Mouse (Mus musculus) forebrain, postnatal 0 days (tissue): Measurements from ENCODE around the gene Mettl7a2. TPM values are rescaled to one million over a fixed set of nuclear protein-coding genes. Genes with fewer than 3 reads are reported as not detected.
"Not testable (repeated sequence)": the region's sequence is repeated elsewhere in the genome, so short reads cannot be mapped to it uniquely, and the experiment has no call there.

Source experiments
- ATAC-seq: fragments of 200-750 bp; cut with Nextera tagmentation; 2 replicates; pipeline ENCODE4 v1.8.0; 2017; ENCODE audit warnings: mild to moderate bottlenecking, moderate library complexity
- DNase-seq: peaks from one replicate; pipeline ENCODE4 v3.0.0-alpha.2; 2015
- H3K27ac ChIP-seq: fragments of 300-500 bp; sonication (generic); 2 replicates; pipeline ENCODE4 v1.5.1; 2014; ENCODE audit warnings: low read depth, mild to moderate bottlenecking, antibody characterized with exemption, low read length, moderate library complexity, mixed read lengths
- H3K27me3 ChIP-seq: fragments of 300-500 bp; sonication (generic); 2 replicates; pipeline ENCODE4 v1.6.1; 2014; ENCODE audit warnings: mild to moderate bottlenecking, low read length, mixed read lengths; ENCODE audit not compliant: insufficient read depth
- H3K36me3 ChIP-seq: fragments of 300-500 bp; sonication (generic); 2 replicates; pipeline ENCODE4 v1.6.1; 2014; ENCODE audit warnings: mild to moderate bottlenecking, moderate library complexity; ENCODE audit not compliant: insufficient read depth
- H3K4me1 ChIP-seq: fragments of 300-500 bp; sonication (generic); 2 replicates; pipeline ENCODE4 v1.6.1; 2014; ENCODE audit warnings: antibody characterized with exemption; ENCODE audit not compliant: insufficient read depth
- H3K4me2 ChIP-seq: fragments of 300-500 bp; sonication (generic); 2 replicates; pipeline ENCODE4 v1.6.1; 2014; ENCODE audit warnings: low read depth, mild to moderate bottlenecking, moderate library complexity
- H3K4me3 ChIP-seq: fragments of 300-500 bp; sonication (generic); 2 replicates; pipeline ENCODE4 v1.5.1; 2014; ENCODE audit warnings: low read depth, low read length, mixed read lengths
- H3K9ac ChIP-seq: fragments of 300-500 bp; sonication (generic); 2 replicates; pipeline ENCODE4 v1.6.1; 2014; ENCODE audit warnings: mild to moderate bottlenecking
- H3K9me3 ChIP-seq: fragments of 300-500 bp; sonication (generic); 2 replicates; pipeline ENCODE4 v1.6.1; 2016; ENCODE audit warnings: low read length
- CTCF ChIP-seq: sonication (generic); IDR thresholded peaks from 2 replicates; pipeline ENCODE4 v1.5.1; 2016; ENCODE audit warnings: antibody characterized with exemption, control low read depth, low read depth
- WGBS: fragments of 180-500 bp; shearing (Covaris S2); extraction: QIAGEN DNeasy Blood & Tissue Kit; methylation state at CpG from one replicate; pipeline ENCODE4 v1.1.7; 2014; 5-methylcytosine and 5-hydroxymethylcytosine counted together
- polyA plus RNA-seq: library from polyadenylated mRNA; unstranded; fragments of >200 nt; fragmentation: Nextera tagmentation; extraction: Ambion mirVana; gene quantifications from 2 replicates; pipeline ENCODE4 v1.2.1, GENCODE M21; 2015
- total RNA-seq: library from RNA; depleted of rRNA; stranded (reverse); fragments of >200 nt; gene quantifications from 2 replicates; pipeline ENCODE4 v1.2.3, GENCODE M21; 2014

Mettl7a2 gene
- total and polyA plus RNA-seq, 2 experiments from 2014 or later = not detected

GRCm38 (mm10) chr15:100330739-100331138 is 22.3 kb upstream of the Mettl7a2 start:
- Histone ChIP-seq H3K4me2 (no peak overlapping the region), H3K4me3 (no peak overlapping the region), H3K4me1 (no peaks in the 10 kb centered on the region), H3K9ac (no peak overlapping the region), H3K36me3 (no peaks in the 10 kb centered on the region), H3K27me3 (no peaks in the 10 kb centered on the region), H3K9me3 (no peaks in the 10 kb centered on the region), H3K27ac (no peak overlapping the region)
- 66% methylated on average over 7 of the region's 7 CpGs for WGBS
- DNase-seq (no peak), ATAC-seq (no peak)
- no peak for TF ChIP-seq CTCF

- peak; percentile 56; the same call in 1 of the 2 replicates for ATAC-seq
- not testable (repeated sequence) for H3K27me3 ChIP-seq, H3K4me2 ChIP-seq, H3K9ac ChIP-seq, DNase-seq, H3K4me3 ChIP-seq, H3K36me3 ChIP-seq, H3K27ac ChIP-seq, H3K4me1 ChIP-seq, H3K9me3 ChIP-seq
- TF ChIP-seq CTCF = 0 out of 2 replicates have a peak, but pooled peaks have one; percentile 16
- 37% methylated on average over 2 of the region's 10 CpGs for WGBS
Measured at GRCm38 (mm10) chr15:100332077-100332961, 20.7 kb upstream of the Mettl7a2 start.

GRCm38 (mm10) chr15:100334629-100335028 is 18.4 kb upstream of the Mettl7a2 start, which contains the start of gene Mettl7a3:
Mettl7a3 (plus strand) TSS chr15:100334929.
- Histone ChIP-seq H3K4me3 (no peak within 1 kb of the TSS), H3K27me3 (no peaks in the 10 kb centered on the region), H3K9me3 (no peaks in the 10 kb centered on the region), H3K27ac (no peak within 1 kb of the TSS), H3K4me1 (no peaks in the 10 kb centered on the region), H3K36me3 (no peaks in the 10 kb centered on the region), H3K4me2 (no peak within 1 kb of the TSS), H3K9ac (no peak within 1 kb of the TSS)
- ATAC-seq = no peak
- TF ChIP-seq CTCF = no peak
- no peak for DNase-seq
- 78% methylated on average over 10 of the region's 10 CpGs for WGBS

- ATAC-seq, H3K27ac ChIP-seq, H3K4me3 ChIP-seq, H3K9me3 ChIP-seq, H3K4me2 ChIP-seq, H3K9ac ChIP-seq, H3K36me3 ChIP-seq, H3K27me3 ChIP-seq, DNase-seq, H3K4me1 ChIP-seq: not testable (repeated sequence)
Measured at GRCm38 (mm10) chr15:100337328-100337727, 15.7 kb upstream of the Mettl7a2 start.

- H3K27me3 ChIP-seq, DNase-seq: not testable (repeated sequence)
Measured at GRCm38 (mm10) chr15:100337847-100338246, 15.2 kb upstream of the Mettl7a2 start.

GRCm38 (mm10) chr15:100341314-100341980 is 11.6 kb upstream of the Mettl7a2 start:
- not testable (repeated sequence) for H3K27me3 ChIP-seq, H3K27ac ChIP-seq, H3K9me3 ChIP-seq, H3K4me2 ChIP-seq, ATAC-seq, H3K9ac ChIP-seq, H3K4me3 ChIP-seq, H3K36me3 ChIP-seq, H3K4me1 ChIP-seq, DNase-seq
- WGBS = 77% methylated on average over 4 of the region's 5 CpGs

More at GRCm38 (mm10) chr15:100337847-100338246, 15.2 kb upstream of the Mettl7a2 start:
- WGBS = 47% methylated on average over 9 of the region's 10 CpGs
- H3K36me3 ChIP-seq, ATAC-seq, H3K9ac ChIP-seq, H3K4me2 ChIP-seq, H3K9me3 ChIP-seq, H3K4me3 ChIP-seq, H3K27ac ChIP-seq, H3K4me1 ChIP-seq: not testable (repeated sequence)
- peak; percentile 42; the same call in 1 of the 2 replicates for TF ChIP-seq CTCF

- Histone ChIP-seq H3K27ac (no peak overlapping the region), H3K4me3 (no peak overlapping the region), H3K4me2 (no peak overlapping the region), H3K36me3 (no peaks in the 10 kb centered on the region), H3K27me3 (no peaks in the 10 kb centered on the region), H3K4me1 (no peaks in the 10 kb centered on the region), H3K9ac (no peak overlapping the region), H3K9me3 (no peaks in the 10 kb centered on the region)
- DNase-seq (no peak), ATAC-seq (no peak)
- TF ChIP-seq CTCF = no peak
Measured at GRCm38 (mm10) chr15:100345484-100345883, 7.5 kb upstream of the Mettl7a2 start.
